Mouse (Mus musculus) megakaryocyte, embryonic 14.5 days (primary cell): ENCODE measurements at regions not wholly inside any gene's neighbourhood (a gene's known extent, or its start where the extent isn't known, plus 50 kb on each side); places are given as distances from the start of the nearest gene placed in this dataset.

ENCODE experiments used
- H3K27me3 ChIP-seq: replicated peaks from 2 replicates; pipeline ENCODE3; 2012; ENCODE audit warnings: inconsistent platforms
- H3K36me3 ChIP-seq: replicated peaks from 2 replicates; pipeline ENCODE3; 2012; ENCODE audit warnings: low read length, inconsistent platforms, mixed read lengths
- H3K4me1 ChIP-seq: 2 replicates; pipeline ENCODE4 v1.6.1; 2012; ENCODE audit warnings: inconsistent platforms
- H3K4me3 ChIP-seq: replicated peaks from 2 replicates; pipeline ENCODE3; 2012; ENCODE audit warnings: moderate library complexity, mild to moderate bottlenecking, inconsistent platforms
- H3K9me3 ChIP-seq: 2 replicates; pipeline ENCODE4 v1.6.1; 2012; ENCODE audit warnings: inconsistent platforms
- FLI1 ChIP-seq: IDR thresholded peaks from 2 replicates; pipeline ENCODE4 v1.6.1; 2012; ENCODE audit warnings: low read length, inconsistent platforms, mixed read lengths
- GATA1 ChIP-seq: IDR thresholded peaks from 3 replicates; pipeline ENCODE4 v1.6.1; 2012; ENCODE audit warnings: mixed read lengths, low read length, inconsistent platforms, borderline replicate concordance

DNA sequence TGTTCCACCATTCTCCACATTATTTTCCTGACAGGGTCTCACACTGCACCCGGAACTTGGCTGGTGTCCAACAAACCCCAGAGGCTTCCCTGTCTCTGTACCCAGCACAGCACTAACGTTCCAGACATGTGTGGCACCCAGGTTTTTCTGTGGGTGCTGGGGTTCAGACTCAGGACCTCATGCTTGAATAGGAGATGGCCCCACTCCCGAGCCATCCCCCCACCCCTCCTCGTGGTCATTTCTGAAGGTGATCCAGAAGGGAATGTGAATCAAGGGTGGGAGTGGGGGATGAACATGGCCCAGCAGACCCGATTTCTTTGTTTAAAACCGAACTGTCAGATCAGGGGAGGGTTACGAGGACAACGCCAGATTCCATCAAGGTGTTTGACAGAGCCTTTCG lies 245.6 kb downstream of the Tbc1d1 start:
- no peak overlapping the region for H3K4me3 ChIP-seq
- TF ChIP-seq FLI1 (no peak), GATA1 (no peak)
- H3K36me3 ChIP-seq = no peaks in the 10 kb centered on the region
- H3K4me1 ChIP-seq = no peaks in the 10 kb centered on the region
- no peaks in the 10 kb centered on the region for H3K9me3 ChIP-seq
- peaks cover 5% of the 10 kb centered on the region for H3K27me3 ChIP-seq

DNA sequence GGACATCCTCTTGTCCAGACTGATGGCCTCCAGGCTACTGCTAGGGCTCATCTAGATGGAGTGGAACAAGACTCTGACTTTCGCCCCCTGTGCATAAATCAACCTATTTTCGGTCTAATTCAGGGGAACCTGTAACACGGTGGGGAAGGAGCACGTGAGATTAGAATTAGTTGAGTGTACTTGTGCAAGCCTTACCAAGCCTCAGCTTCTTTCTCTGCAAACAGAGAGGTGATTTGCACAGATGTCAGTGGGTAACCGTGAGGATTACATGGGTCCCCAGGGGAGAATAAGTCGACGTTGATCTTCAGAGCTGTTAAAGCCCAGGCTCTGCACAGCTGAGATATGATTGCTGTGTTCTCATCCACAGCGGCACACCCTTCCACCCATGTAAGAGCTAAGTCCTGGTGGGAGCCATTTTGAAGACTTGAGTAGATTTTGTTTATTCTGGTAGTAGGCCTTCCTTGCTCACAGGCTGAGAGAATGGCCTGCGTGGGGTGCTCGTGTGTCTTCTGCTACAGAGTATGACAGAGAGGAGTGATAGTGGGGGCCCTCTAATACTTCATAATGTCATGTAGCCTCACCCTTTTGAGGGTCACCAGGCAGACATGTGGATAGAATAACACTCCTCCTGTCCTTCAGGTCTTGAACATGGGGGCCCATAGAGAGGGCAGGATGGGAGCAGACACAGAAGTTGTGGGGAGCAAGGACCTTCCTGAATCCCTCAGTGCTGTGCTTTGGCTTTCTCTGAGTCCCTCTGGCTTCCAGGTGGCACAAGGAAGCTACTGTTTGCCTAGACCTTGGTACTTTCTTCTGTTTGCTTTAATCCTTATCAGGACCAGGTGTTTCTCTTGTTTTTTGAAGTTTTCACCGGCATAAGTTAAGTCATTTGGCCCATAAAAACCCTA lies 247.2 kb downstream of the Tbc1d1 start:
- Histone ChIP-seq H3K9me3 (no peaks in the 10 kb centered on the region), H3K4me1 (no peaks in the 10 kb centered on the region), H3K27me3 (peaks cover 3% of the 10 kb centered on the region), H3K36me3 (no peaks in the 10 kb centered on the region), H3K4me3 (no peak overlapping the region)
- no peak for TF ChIP-seq GATA1

DNA sequence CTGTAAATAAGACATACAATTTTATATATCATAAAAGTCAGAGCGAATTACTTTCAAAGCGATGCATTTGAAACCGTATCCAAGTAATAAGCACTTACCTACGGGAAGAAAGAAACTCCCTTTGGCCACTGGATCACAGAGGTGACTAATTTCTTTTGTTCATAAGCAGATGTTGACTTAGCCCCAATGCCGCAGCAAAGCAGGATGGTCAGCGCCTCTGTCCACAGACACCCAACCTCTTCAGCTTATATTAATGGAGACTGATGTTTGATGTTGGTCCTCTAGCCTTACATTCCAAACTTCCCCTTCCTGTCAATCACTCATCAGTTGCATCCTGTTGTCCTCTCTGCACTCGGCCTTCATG lies 247.9 kb downstream of the Tbc1d1 start:
- Histone ChIP-seq H3K9me3 (no peaks in the 10 kb centered on the region), H3K4me3 (no peak overlapping the region), H3K4me1 (no peaks in the 10 kb centered on the region), H3K27me3 (peaks cover 3% of the 10 kb centered on the region), H3K36me3 (no peaks in the 10 kb centered on the region)
- TF ChIP-seq FLI1 (no peak), GATA1 (no peak)

DNA sequence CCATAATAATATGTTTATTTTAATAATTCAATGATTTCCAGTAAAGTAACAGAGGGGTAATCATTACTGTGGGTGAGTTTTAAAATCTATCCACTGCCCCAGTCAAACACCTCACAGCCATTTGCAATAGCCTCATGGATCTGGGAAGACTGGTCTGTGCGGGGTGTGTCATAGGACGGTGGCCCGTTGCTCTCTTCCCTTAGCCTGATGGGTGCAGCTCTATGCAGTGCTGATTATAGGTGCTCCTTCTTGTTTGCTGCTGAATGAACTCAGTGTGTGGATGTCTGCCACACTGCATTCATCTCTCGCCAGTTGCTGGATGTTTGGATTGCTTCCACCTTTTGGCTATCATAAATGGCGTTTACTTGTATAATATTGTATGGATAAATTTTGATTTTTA lies 248.4 kb downstream of the Tbc1d1 start:
- Histone ChIP-seq H3K4me1 (no peaks in the 10 kb centered on the region), H3K9me3 (no peaks in the 10 kb centered on the region)
- TF ChIP-seq GATA1 = no peak
- no peak for TF ChIP-seq FLI1

DNA sequence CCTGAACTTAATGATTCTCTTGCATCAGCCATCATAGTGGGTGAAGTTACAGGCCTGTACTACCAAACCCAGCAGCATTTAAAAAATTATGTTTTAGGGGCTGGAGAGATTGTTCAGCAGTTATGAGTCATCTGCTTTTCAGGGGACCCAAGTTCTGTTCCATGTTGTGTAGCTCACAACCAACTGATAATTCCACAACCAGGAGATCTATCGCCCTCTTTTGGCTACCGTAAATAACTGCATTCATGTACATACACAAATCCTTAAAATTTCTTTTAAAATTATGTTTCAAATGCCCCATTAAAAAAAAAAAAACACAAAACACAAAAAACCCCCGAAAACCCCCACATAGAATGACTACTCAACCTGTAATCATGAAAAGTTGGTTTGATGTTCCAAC lies 252.8 kb downstream of the Tbc1d1 start:
- TF ChIP-seq GATA1 (no peak), FLI1 (no peak)
- H3K27me3 ChIP-seq = peaks cover 2% of the 10 kb centered on the region
- H3K4me3 ChIP-seq = no peak overlapping the region
- H3K36me3 ChIP-seq = no peaks in the 10 kb centered on the region
- peaks cover 4% of the 10 kb centered on the region; the same call in 1 of the 2 replicates for H3K4me1 ChIP-seq
- H3K9me3 ChIP-seq = no peaks in the 10 kb centered on the region

More for the DNA sequence above, 248.4 kb downstream of the Tbc1d1 start:
- Histone ChIP-seq H3K4me3 (no peak overlapping the region), H3K36me3 (no peaks in the 10 kb centered on the region), H3K27me3 (peaks cover 3% of the 10 kb centered on the region)

DNA sequence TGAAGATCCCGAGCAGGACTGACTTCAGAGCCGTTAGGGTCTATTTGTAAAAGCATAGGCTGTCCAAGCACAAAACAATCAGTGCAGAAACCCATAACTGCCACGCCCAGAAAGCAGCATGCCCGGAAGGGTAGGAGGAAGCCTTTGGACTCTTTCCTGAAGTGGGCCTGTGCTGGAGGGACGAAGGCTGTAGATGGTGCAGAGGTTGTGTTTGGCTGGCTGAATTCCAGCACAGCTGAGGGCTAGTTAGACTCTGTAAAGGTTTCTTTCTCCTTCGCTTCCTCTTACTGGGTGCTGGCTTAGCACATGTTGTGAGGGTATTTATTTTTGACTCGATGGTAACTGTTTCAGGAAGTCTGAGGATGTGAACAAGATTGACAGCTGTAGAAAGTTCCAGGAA lies 254.5 kb downstream of the Tbc1d1 start:
- no peak for TF ChIP-seq FLI1
- TF ChIP-seq GATA1 = no peak
- peaks cover 2% of the 10 kb centered on the region for H3K27me3 ChIP-seq
- no peaks in the 10 kb centered on the region for H3K9me3 ChIP-seq
- H3K4me3 ChIP-seq = no peak overlapping the region
- H3K36me3 ChIP-seq = no peaks in the 10 kb centered on the region
- H3K4me1 ChIP-seq = peaks cover 4% of the 10 kb centered on the region; the same call in 1 of the 2 replicates

DNA sequence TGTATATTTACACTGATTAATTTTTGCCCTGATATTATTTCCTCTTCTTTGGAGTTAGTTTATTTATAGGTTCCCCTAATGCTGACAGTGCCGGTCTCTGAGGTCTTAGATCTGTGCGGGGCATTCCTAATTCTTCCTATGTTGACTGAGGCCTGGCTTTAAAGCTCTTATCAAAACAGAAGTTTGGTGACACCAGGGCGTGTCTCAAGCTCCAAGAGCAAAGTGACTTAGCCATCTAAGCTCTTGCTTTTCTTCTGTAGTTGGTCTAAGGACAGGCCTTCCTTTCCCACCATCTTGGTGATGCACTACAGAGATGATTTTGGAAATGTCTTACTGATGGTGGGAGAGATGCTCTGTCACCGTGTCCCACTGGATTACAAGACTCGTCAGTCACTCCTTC lies 258.4 kb downstream of the Tbc1d1 start:
- H3K4me3 ChIP-seq = no peak overlapping the region
- peaks cover 2% of the 10 kb centered on the region for H3K27me3 ChIP-seq
- peaks cover 4% of the 10 kb centered on the region; the same call in 1 of the 2 replicates for H3K4me1 ChIP-seq
- no peaks in the 10 kb centered on the region for H3K36me3 ChIP-seq
- TF ChIP-seq GATA1 (no peak), FLI1 (no peak)
- H3K9me3 ChIP-seq = 0 out of 2 replicates have a peak, but pooled peaks cover 5% of the 10 kb centered on the region

DNA sequence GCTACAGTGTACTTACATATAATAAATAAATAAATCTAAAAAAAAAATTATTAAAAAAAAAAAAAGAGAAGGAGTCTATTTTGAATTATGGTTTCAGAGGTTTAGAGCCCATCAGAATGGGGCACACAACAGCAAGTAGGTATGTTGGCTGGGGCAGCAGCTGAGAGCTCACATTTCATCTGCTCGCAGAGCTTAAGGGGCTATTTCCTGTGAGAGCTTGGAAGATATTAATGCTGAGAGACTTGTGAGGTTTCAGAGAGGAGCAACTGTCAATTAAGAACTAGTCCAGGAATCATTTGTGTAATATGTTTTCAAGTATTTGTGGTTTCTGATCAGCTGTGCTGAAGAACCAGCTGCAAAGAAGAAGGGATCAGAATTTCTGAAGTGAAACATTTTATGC lies 263.3 kb downstream of the Tbc1d1 start:
- TF ChIP-seq FLI1 (no peak), GATA1 (no peak)
- H3K9me3 ChIP-seq = peaks cover 15% of the 10 kb centered on the region
- H3K27me3 ChIP-seq = no peaks in the 10 kb centered on the region
- H3K36me3 ChIP-seq = no peaks in the 10 kb centered on the region
- H3K4me3 ChIP-seq = no peak overlapping the region
- no peaks in the 10 kb centered on the region for H3K4me1 ChIP-seq

DNA sequence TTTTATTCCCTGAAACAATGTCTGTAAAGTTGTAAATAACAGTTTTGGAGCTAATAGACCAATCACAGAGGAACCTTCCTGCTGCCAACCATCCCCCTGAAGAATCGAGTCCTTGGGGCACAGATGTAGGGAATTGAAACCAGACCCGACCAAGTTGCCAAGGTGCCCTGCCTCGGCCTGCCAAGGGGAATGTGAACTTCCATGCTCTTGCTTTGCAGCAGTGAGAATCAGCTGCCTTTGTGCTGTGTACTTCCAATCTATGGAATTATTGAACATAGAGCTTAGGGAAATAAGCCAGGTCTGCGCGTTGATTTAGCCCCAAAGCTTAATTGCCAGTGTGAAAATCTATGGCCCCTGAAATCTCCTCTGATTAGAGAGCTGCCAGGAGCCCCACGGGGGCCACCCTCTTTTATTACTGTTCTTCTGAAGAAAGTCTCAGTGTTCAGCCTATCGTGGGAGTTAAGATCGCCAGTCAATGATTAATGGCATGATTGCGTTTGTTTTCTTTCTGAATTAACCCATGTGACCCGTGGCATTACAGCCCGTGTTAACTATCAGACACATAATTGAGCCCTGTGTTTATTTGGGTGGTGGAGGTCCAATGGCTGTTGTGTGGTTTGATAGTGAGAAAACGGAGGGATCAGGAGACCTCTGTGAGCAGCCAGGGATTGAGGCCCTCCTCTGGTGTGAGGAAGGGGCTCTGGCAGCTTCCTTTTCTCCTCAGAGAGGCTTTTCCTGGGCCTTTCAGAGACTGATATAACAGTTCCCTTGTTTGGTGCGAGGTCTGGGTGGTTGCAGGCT lies 266.9 kb downstream of the Tbc1d1 start:
- no peaks in the 10 kb centered on the region for H3K4me1 ChIP-seq
- H3K27me3 ChIP-seq = peaks cover 4% of the 10 kb centered on the region
- no peak overlapping the region for H3K4me3 ChIP-seq
- H3K9me3 ChIP-seq = peaks cover 22% of the 10 kb centered on the region
- TF ChIP-seq GATA1 (no peak), FLI1 (no peak)
- H3K36me3 ChIP-seq = no peaks in the 10 kb centered on the region

DNA sequence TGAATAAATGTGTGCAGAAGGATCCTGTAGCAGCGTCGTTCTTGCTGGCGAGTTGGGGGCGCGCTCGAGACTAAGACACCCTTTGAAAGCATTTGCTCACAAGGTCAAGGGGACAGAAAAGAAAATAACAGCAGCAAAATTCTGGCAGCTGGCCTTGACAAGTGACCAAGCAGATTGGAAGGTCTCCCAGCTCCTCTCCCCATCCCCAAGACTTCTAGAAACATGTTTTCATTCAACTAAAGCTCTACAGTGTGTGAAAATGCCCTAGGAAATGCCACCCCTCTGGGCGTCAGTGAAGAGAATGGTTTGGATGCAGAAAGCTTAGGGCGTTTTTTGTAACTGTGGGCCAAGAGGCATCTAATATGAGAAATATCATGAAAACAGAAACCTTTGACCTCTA lies 272.7 kb downstream of the Tbc1d1 start:
- Histone ChIP-seq H3K36me3 (no peaks in the 10 kb centered on the region), H3K27me3 (peaks cover 10% of the 10 kb centered on the region), H3K9me3 (peaks cover 9% of the 10 kb centered on the region), H3K4me3 (no peak overlapping the region), H3K4me1 (no peaks in the 10 kb centered on the region)
- no peak for TF ChIP-seq GATA1
- TF ChIP-seq FLI1 = no peak
